Mouse (Mus musculus): ENCODE results near the gene Fnbp1.

DNA sequence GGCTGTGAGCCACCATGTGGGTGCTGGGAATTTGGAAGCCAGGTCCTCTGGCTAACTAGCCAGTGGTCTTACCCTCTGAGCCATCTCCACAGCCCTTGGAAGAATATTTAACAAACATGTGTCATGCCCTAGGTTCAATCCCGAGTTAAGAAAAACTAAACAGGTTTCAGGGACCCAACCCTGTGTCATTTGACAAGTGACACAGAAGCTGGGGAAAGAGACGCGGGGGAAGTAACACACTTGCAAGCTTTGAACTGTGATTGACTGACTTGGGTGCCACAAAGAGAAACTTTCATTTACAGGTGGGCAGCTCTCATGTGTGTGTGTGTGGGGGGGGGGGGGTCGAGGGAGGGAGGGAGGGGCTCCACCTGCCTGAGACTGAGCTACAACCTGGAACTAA is 7.8 kb downstream of the Fnbp1 start:
- TF ChIP-seq POLR2A (IDR thresholded peaks at IDR 0.05; ENCODE audit: insufficient read length, low read depth) = no peak
- no peak for TF ChIP-seq TCF12 (IDR thresholded peaks at IDR 0.05; ENCODE audit: insufficient read depth, poor library complexity, severe bottlenecking)
- TF ChIP-seq MYOD1 (IDR thresholded peaks at IDR 0.05; ENCODE audit: control insufficient read depth in 1 of 3, insufficient read length in 2 of 3, low read depth in 2 of 3) = no peak
- TF ChIP-seq USF1 (IDR thresholded peaks at IDR 0.05; ENCODE audit: low read depth) = no peak
- TF ChIP-seq CEBPB (IDR thresholded peaks at IDR 0.05; ENCODE audit: insufficient read depth, poor library complexity, severe bottlenecking) = no peak
- no peak for TF ChIP-seq MAX (IDR thresholded peaks at IDR 0.05; ENCODE audit: low read depth)
- TF ChIP-seq TCF3 (IDR thresholded peaks at IDR 0.05; ENCODE audit: insufficient read length, low read depth) = no peak
- no peak for TF ChIP-seq MYOG (IDR thresholded peaks at IDR 0.05; ENCODE audit: control insufficient read depth in 1 of 3, insufficient read depth in 1 of 3, insufficient read length in 2 of 3, low read depth in 2 of 3)
- TF ChIP-seq E2F4 (IDR thresholded peaks at IDR 0.05; ENCODE audit: insufficient read depth) = no peak
- TF ChIP-seq POLR2AphosphoS2 (IDR thresholded peaks at IDR 0.05; ENCODE audit: insufficient read length, low read depth) = no peak
- TF ChIP-seq REST (IDR thresholded peaks at IDR 0.05; ENCODE audit: insufficient read depth, insufficient read length) = no peak
- no peak for TF ChIP-seq SRF (IDR thresholded peaks at IDR 0.05; ENCODE audit: control insufficient read depth, insufficient read length, low read depth)
